Mouse (Mus musculus): Measurements from ENCODE around the gene Smarcb1. TPM values are rescaled to one million over a fixed set of nuclear protein-coding genes. Genes with fewer than 3 reads are reported as not detected.
"Not testable (repeated sequence)": the region's sequence is repeated elsewhere in the genome, so short reads cannot be mapped to it uniquely, and the experiment has no call there.

Smarcb1 gene
- total RNA-seq, 2 experiments from 2014 or later = 30.5 to 39.1 TPM

DNA sequence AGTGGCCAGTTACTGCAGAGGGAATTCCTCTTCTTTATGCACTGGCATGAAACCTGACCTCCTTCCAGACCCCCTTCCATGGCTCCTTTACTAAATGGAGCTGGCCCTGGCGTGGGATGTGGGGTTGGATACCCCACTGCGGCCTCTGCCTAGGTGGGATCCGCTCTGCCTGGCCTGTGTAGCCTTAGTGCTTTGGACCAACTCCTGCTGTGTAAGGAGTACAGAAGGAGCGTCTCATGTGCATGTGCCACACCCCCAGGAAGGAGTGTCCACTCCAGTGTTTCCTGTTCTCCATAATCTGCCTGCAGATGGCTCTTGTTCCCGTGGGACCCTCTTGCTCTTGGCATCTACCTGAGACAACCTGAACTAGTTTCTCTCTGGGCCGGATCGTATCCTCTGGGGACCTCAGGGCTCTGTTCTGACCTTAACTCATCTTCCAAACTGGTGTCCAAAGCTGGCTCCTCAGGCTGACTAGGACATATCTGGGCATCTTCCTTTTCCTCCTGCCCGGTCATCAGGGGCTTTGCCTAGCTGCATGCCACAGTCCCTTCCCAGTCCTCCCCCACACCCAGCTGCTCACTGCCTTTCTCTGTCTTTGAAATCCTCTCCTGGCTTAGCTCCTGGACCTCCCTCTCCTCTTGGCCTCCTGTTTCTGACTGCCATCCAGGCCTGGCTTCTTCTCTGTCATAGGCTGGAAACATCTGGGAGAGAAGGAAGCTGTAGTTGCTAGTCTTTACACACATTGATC, 31.8 kb downstream of the Smarcb1 start:
- DNase-seq = no peak

DNA sequence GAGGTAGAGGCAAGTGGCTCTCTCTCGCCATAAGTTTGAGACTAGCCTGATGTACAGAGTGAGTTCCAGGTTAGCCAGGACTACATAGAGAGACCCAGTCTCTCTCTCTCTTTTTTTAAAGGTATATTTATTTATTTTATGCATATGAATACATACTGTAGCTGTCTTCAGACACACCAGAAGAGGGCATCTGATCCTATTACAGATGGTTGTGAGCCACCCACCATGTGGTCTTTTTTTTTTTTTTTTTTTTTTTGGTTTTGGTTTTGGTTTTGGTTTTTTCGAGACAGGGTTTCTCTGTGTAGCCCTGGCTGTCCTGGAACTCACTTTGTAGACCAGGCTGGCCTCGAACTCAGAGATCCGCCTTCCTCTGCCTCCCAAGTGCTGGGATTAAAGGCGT, 33.9 kb downstream of the Smarcb1 start:
- DNase-seq = not testable (repeated sequence)

GRCm38 (mm10) chr10:75884742-75885141, 36.7 kb downstream of the Smarcb1 start:
- DNase-seq = no peak

- peak; percentile 73 for DNase-seq
Observed at GRCm38 (mm10) chr10:75883232-75883552, 38.2 kb downstream of the Smarcb1 start.

DNA sequence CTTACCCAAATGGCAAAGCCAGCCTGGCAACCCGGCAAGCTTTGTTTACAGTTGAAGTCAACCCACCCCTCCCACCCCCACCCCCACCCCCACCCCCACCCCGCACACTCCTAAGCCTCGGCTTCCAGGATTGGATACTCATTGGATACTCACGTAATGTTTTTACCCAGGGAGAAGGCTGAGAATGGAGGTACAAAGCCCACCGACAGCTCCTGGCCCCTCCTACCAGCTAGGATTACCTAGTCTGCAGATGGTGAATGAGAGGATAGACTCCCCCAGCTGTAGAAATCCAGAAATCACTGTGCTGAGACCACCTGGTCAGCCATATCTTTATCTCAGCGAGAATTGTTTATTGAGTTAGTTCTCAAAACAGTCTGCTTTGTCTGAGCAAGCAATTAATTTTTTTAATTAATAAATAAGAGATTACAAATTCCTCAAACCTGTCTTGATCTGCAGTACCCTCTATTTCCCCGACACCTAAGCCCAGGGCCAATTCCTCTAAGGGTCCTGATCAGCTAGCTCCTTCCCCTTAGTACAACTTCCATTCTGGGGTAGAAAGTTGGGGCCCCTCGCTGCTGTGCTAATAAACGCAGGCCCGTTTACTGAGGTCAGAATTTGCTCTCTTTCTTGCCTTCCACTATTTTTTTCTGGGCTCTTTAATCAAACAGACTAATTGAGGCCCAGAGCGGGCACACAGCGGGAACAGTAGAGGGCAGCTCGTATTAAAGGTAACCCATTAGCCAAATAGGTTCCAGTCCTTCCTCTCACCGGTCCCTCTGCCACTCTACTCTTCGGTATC, 38.8 kb downstream of the Smarcb1 start:
- DNase-seq = no peak

GRCm38 (mm10) chr10:75881578-75882432, 39.6 kb downstream of the Smarcb1 start:
- no peak for DNase-seq

DNA sequence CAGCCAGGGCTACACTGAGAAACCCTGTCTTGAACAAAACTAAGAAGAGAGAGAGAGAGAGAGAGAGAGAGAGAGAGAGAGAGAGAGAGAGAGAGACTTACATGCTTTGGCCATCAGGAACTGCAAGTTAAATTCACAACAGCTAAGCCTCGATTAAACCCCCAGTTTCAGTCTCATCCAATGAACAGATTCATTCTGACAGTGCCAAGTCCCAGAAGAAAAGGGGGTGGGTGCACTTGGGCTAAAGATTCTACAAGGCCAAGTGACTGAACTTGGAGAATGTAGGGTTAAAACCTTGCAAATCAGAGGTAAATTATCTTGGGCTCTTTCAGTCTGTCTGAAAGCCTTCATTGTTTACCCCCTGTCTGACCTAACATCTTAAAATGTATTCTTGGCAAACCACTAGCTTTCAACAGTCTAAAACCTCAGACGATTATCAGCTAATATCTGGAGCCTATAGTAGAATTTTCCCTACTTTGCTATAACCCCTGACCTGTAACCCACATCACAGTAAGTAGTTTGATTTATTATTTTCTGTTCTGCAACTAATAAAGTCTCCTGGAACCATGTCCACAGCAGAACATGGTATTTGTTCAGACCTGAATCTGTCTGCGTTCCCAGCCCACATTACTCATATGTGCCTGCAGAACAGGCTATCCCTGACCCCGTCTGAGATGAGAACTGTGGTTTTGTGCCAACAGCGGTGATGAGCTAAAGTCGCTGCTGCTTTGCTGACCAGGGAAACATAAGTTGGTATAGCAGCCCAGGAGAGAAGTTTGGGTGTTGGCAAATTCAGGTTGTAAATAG, 40.4 kb downstream of the Smarcb1 start:
- no peak for DNase-seq

- no peak for DNase-seq
Observed at GRCm38 (mm10) chr10:75880351-75880750, 41.1 kb downstream of the Smarcb1 start.

- no peak for DNase-seq
Observed at GRCm38 (mm10) chr10:75878836-75879235, 42.6 kb downstream of the Smarcb1 start.

DNA sequence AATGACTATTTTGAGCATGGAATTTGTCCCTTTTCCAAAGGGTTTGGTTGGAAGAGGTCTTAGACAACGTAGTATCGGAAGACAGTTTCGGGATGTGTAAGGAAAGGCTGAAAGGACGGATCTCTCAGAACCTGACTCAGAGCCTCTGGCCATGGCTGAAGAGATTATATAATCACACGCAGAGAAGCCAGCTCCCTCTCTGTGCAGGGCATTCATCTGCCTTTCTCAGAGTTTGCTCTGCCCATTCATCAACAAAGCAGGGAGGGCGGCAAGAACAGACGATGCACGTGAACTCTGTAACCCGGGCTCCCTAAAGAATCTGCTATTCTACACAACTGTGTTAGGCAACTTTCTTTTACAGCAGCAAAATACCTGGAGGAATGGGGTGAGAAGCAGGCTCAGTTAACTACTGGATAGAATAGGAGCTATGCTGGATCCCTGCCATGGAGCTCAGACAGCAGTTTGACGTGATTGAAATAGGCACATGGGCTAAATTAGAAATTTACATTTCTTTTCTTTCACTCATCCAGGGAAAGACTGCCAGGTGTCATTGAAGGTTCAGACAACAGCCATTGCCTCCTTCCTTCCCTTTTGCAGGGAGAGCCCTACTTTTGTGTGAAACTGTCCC, 47.8 kb downstream of the Smarcb1 start:
- no peak for DNase-seq

- peak; percentile 71 for DNase-seq
Observed at GRCm38 (mm10) chr10:75872915-75873542, 48.4 kb downstream of the Smarcb1 start.

DNA sequence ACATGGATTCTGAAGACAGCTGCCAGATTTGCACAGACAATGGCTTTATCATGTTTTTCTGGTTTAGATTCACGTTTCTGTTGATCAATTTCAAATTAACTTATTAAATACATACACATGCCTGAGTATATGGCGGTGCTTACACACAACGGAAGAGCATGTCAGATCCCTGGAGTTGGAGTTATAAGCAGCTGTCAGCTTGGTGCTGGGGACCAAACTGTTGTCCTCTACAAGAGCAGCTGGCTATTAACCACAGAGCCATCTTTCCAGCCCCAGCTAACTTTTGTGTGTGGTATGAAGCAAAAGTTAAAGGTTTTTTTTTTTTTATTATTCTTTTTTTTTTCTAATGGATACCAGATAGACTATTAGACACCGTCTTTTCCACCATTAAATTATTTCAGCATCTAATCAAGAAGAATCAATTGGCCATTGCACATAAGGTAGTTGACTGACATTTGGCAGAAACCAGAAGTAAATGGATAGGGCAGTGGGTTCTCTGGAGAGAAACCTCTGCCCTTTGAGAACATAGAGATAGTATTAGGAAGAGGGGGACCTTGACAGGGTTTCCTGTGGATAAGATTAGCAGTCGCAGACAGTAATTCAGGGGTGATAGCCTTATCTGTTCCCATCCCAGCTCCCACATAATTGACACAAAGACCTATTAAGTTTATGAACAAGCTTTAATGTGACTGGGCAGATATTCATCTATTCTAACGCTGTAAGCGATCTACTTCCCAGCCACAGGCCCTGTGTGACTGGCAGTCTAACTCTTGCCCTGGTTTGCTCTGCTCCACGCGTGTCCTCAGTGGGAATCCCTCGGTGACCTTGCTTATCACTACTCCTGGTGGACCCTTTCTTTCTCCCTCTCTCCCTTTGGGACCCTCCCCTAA, 49.1 kb downstream of the Smarcb1 start:
- DNase-seq = no peak

DNA sequence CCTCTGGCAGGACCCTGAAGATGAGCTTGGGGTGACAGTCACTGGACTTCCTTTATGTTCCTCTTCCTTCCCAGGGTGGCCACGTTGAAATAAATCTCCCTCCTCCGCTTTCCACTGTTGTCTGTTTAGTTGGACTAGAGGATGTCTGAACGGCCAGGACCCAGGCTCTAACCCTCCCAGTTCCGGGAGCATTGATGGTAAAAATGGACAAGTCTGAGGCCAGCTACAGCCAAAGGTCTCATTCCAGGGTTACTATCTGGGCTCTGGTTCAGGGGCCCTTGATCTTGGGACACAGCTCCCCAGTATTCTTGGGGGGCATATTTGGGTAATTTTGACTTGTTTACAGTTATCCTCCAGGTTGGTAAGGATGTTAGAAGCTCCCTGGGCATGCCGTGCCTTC, 59.8 kb downstream of the Smarcb1 start:
- no peak for DNase-seq

DNA sequence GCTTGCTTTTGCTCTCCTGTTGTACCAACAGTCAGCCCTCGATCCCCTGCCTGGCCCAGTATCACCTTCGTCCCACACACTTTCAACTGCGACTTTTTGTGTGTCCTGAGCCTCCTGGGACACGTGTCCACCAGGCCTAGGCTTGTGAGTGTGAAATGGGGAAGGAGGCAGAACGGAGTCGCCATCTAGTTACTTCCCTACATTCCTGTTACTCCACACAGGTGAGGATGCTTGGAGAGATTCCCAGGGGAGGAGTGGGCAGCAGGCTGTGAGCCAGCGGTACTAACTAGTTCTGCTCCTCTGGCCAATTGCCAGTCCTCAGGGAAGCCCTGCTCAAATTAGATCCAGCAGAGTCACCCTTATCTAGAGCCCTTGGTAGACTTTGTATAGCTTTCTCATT, 60.7 kb downstream of the Smarcb1 start:
- no peak for DNase-seq

- DNase-seq = peak; percentile 85
Observed at GRCm38 (mm10) chr10:75859786-75860470, 61.5 kb downstream of the Smarcb1 start, which contains the start of gene Mif. Mif (minus strand) TSS chr10:75860240.

- no peak for DNase-seq
Observed at GRCm38 (mm10) chr10:75859107-75859746, 62.2 kb downstream of the Smarcb1 start.

DNA sequence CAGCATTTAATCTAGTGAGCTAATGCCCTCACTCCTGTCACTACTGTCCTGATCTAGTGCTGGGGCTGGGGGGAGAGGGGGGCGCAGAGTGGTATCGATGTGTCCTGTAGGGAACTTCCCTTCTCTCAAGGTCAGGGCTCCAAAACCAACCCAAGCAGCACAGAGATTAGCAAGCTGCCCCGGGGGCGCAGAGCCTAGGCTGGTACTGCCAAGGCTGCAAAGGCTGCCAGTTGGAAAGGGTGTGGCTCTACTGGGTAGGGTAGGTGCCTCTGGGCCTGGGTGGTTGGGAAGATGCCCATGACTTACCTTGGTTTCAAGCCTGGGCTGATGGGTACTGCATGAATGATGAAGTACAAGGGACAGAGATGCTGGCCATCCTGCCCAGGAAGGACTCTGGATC, 63.8 kb downstream of the Smarcb1 start:
- no peak for DNase-seq

DNA sequence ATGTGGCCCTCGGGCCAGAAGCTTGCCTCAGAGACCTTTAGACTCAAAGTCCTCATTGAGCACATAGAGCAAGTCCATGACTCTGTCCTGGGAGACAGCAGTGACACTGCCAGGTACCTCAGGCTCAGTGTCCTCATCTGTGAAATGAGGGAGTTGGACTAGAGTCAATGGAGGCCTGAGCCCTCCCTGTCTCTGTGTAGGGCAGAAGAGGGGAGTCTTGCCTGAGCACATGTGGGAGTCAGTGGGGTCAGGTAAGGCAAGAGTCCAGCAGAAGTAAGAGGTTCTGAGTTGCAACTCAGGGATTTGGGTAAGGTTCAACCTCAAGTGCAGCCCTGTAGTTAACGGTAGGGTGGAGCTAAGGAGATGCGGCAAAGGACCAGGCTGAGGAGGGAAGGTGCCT, 64.4 kb downstream of the Smarcb1 start:
- DNase-seq = no peak
